Mouse (Mus musculus): ENCODE measurements at regions not wholly inside any gene's neighbourhood (a gene's known extent, or its start where the extent isn't known, plus 50 kb on each side); places are given as distances from the start of the nearest gene placed in this dataset.

DNA sequence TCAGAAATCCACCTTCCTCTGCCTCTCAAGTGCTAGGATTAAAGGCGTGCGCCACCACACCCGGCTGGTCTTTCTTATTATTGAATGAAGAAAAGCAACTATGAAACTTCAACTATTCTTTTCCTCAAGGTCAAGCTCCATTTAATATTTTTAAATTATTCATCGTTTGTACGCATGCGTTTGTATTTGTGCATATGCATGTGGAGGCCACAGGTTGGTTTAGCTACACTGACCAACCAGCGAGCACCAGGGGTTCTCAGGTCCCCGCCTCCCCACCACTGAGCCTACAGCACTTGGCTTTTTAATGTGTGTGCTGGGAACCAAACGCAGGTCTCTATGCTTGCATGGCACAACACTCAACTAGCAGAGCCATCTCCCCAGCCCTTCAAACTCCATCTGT, 51.0 kb upstream of the Tmem252 start:
- no peak for DNase-seq

DNA sequence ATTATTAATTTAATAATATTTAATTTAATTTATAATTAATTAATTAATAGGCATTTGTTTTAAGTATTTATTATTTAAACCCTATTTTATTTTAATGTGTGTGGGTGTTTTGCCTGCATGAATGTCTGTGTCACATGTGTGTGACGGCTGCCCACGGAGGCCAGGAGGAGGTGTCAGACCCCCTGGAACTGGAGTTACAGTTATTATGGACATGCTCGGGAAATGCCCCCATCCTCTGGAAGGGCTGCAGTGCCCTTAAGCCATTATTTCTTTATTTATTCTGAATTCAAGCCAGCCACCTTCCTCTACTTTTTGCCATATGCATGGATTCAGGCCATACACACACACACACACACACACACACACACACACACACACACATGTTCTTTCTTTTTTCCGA, 51.5 kb upstream of the Tmem252 start:
- no peak for DNase-seq

DNA sequence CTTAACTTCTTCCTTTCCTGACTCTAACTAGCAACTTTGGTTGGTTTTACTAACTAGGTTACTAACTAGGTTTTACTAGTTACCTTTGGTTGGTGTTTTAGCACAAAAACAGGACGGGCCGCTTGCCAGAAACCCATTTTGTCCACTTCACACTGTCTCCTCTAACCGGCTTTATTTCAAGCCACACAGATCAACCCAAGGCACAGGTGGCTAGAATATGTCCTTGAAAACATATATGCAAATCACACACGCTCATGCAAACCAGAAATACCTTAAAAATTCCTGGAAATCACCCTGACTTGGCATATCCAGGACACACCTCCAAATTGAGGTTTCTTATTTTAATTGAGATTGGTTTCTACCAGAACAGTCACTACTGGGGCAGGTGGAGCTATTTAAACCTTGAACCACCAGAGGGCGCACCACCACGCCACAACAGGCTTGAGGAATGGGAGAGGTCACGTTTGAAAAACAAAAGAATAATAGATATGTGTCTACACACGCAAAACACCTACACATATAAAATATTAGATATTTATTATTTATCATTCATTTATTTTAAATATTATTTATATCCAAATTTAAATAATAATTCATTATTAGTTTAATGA, 52.1 kb upstream of the Tmem252 start:
- DNase-seq, result peak; percentile 86 to 87

DNA sequence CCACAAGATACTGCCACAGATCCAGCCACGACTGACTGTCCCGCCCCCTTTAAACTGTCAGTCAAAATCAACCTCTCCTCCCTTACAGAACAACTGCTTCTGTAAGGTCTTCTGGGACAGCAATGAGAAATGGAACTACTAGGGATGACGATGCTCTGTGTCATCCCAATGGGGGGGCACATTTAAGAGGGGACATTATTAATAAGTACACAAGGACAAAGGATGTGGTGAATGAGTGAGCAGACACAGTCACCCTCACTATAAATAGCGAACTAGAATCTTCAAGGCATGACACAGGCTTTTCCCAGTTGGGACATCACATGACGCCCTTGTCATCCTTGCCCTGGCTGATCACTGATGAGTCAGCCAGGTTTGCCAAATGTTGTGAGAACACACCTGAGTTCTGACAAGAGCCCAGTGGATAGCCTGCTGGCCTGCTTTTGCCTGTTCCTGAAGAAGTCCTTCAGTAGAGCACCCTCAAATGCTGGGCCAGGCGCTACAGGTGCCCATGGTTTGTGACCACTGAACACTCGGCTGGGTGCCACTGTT, 58.0 kb upstream of the Tmem252 start:
- no peak for DNase-seq

DNA sequence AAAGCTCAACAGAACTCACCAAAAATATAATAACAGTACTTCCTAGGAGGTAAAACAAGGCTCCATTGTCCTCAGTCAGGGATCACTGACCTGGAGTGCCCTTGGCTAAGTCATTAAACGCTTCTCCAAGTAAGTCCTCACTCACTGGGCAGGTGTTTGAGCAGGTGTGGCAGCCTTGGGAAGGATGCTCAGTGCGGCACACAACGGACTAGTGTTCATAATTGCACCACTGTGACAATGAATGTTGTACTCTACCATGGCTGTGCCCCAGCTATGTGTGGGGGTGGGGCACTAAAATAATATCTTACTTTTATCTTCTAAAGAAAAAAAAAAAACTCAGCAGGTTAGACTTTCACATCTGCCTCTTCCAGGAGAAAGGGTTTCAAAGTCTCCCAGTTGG, 52.2 kb upstream of the Pip5k1b start:
- no peak for DNase-seq

DNA sequence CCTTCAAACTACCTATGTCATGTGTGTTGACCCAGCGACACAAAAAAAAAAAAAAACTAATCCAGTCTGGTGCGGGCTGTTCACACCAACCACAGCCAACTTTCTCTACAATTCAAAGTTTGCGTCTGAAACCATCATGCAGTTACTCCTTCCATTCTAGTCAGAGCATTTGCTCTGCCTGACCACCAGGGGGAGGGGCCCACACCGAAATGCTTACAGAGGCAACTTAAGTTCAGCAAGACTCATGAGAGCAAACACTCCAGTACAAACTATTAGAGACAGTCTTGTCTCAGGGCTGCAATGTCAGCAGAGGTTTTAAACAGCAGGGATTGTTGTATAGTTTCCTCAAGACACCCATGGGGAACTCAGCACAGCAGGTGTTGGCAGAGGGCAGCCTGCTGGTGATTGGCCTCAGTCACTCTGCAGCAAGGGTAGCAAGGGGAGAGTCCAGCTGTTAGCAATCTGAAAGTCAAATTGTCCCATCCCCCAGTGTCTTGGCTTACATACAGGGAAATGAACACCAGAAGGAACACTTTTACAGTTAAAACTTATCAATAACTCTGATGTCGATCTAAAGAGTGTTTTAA, 50.8 kb upstream of the Pip5k1b start:
- DNase-seq, result peak; percentile 14 to 27

Data from kidney, postnatal 4 days (tissue).